Mouse (Mus musculus) telencephalon, adult 2 months (tissue): Measurements from ENCODE around the gene Ddr1.

Experiments used
- DNase-seq: peaks from one replicate; pipeline ENCODE4 v3.0.0-alpha.2; 2011; ENCODE audit warnings: low read depth, low spot score

Ddr1 gene

GRCm38 (mm10) chr17:35635202-35635601 lies 69.2 kb downstream of the Ddr1 start:
- DNase-seq = no peak

GRCm38 (mm10) chr17:35633992-35634391 lies 70.4 kb downstream of the Ddr1 start:
- DNase-seq = peak; percentile 85
